Mouse (Mus musculus) limb, embryonic 15.5 days (tissue): ENCODE results near the gene Hils1. TPM values are rescaled to one million over a fixed set of nuclear protein-coding genes. Genes with fewer than 3 reads are reported as not detected.
A peak's percentile ranks its signal among the peaks of the same experiment; 100 is the strongest.
"Not testable (repeated sequence)": the region's sequence is repeated elsewhere in the genome, so short reads cannot be mapped to it uniquely, and the experiment has no call there.

Source experiments
- ATAC-seq: fragments of 200-750 bp; cut with Nextera tagmentation; 2 replicates; pipeline ENCODE4 v1.8.0; 2017; ENCODE audit warnings: low read depth, moderate TSS enrichment; ENCODE audit not compliant: insufficient number of reproducible peaks, low FRiP score, low TSS enrichment
- H3K27ac ChIP-seq: fragments of 300-500 bp; sonication (generic); 2 replicates; pipeline ENCODE4 v1.5.1; 2015; ENCODE audit warnings: moderate library complexity, mild to moderate bottlenecking, inconsistent platforms
- H3K27me3 ChIP-seq: fragments of 300-500 bp; sonication (generic); 2 replicates; pipeline ENCODE4 v1.6.1; 2015; ENCODE audit warnings: inconsistent platforms
- H3K36me3 ChIP-seq: fragments of 300-500 bp; sonication (generic); 2 replicates; pipeline ENCODE4 v1.6.1; 2015; ENCODE audit warnings: inconsistent platforms
- H3K4me1 ChIP-seq: fragments of 300-500 bp; sonication (generic); 2 replicates; pipeline ENCODE4 v1.6.1; 2015; ENCODE audit warnings: inconsistent platforms
- H3K4me2 ChIP-seq: fragments of 300-500 bp; sonication (generic); 2 replicates; pipeline ENCODE4 v1.6.1; 2015; ENCODE audit warnings: mild to moderate bottlenecking, inconsistent platforms
- H3K4me3 ChIP-seq: fragments of 300-500 bp; sonication (generic); 2 replicates; pipeline ENCODE4 v1.5.1; 2015; ENCODE audit warnings: mild to moderate bottlenecking, inconsistent platforms
- H3K9ac ChIP-seq: fragments of 300-500 bp; sonication (generic); 2 replicates; pipeline ENCODE4 v1.6.1; 2015; ENCODE audit warnings: inconsistent platforms
- H3K9me3 ChIP-seq: fragments of 300-500 bp; sonication (generic); 2 replicates; pipeline ENCODE4 v1.6.1; 2016; ENCODE audit warnings: inconsistent platforms
- WGBS: fragments of 180-500 bp; shearing (Covaris S2); methylation state at CpG from one replicate; pipeline ENCODE4 v1.1.7; 2015; 5-methylcytosine and 5-hydroxymethylcytosine counted together
- polyA plus RNA-seq: library from polyadenylated mRNA; unstranded; fragments of >200 nt; fragmentation: Nextera tagmentation; extraction: Ambion mirVana; gene quantifications from 2 replicates; pipeline ENCODE4 v1.2.1, GENCODE M21; 2015

Gene Hils1
- polyA plus RNA-seq, 1 experiment from 2014 or later = not detected

DNA sequence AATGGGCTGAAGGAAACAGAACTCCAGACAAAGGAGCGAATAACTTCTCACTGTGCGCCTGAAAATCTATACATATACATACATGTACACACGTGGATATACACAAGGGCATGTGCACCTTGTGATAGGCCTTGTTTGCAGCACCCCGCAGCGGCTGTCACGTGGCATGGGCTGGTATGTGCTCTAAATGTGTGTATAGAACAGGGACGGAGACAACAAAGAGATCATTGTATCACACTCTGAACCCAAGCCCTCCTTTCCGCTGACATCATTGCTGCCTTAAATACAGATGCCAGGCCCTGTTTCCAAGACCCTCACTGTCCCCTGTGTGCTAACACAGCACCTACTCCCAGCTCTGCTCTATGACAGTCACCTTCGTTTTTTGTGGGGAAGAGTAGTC lies 12.3 kb upstream of the Hils1 start:
- Histone ChIP-seq H3K4me1 (peaks cover 21% of the 10 kb centered on the region), H3K27me3 (no peaks in the 10 kb centered on the region), H3K27ac (peak overlapping the region; percentile 68), H3K9me3 (no peaks in the 10 kb centered on the region), H3K9ac (no peak overlapping the region), H3K36me3 (peaks cover 18% of the 10 kb centered on the region), H3K4me2 (no peak overlapping the region), H3K4me3 (peak overlapping the region; percentile 16; the same call in 1 of the 2 replicates)
- 69% methylated on average over 9 of the region's 9 CpGs for WGBS
- ATAC-seq = no peak

DNA sequence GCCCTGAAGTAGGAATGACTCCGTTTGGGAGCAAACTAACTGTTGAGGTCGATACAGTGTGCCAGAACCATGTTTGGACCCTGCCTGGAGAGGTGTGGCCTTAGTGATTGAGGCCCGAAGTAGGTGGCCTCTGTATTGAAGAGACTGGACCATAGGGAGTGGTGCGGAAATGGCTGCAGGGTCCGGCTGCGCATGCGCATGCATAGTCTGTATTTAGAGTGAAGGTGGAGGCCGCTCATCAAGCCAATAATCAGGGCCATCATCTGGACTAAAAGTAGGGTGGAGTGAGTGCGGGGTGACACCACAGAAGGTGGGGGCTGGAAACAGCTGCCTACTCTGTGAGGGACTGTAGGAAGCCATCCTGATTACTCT lies 9.7 kb upstream of the Hils1 start:
- peak overlapping the region; percentile 82 for H3K27ac ChIP-seq
- WGBS = 77% methylated on average over 9 of the region's 9 CpGs

DNA sequence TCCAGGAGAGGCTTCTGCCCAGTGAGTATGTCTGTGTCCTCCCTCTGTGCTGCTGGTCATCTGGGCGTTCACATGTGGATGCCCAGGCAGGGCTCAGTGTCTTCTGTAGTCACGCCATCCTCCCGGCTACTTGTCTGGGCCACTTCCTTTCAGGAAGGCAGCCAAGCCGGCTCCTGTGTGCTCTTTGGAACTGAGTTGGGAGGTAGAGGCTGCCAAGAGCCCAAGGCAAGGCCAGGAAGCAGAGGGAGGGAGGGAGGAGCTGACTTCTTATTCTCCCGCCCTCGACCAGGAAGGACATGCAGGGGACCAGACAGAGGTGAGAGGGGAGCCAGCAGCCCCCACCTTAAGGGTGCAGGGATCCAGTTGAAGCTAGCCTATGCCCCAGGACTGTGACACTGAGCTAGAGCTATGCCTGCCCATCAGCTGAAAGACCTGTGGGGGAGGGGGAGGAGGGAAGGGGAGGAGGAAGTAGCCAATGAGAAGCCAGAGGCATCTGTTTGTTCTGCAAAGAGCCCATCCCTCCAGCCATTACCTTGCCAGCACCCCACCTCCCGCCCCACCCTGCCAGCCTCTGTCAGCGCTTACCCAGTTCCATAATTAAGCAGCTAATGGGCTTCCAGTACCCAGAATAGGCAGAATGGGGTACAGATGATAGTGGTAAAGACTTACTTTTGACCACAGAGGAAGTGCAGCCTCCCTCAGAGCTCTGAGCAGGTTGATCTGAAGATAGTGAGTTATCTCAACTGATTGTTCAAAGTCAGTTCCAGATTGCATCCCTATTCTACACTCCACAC lies 9.1 kb upstream of the Hils1 start:
- H3K9me3 ChIP-seq = no peaks in the 10 kb centered on the region
- no peaks in the 10 kb centered on the region for H3K27me3 ChIP-seq
- H3K4me1 ChIP-seq = peaks cover 19% of the 10 kb centered on the region
- H3K4me3 ChIP-seq = no peak overlapping the region
- H3K27ac ChIP-seq = peak overlapping the region; percentile 82
- no peak overlapping the region for H3K9ac ChIP-seq
- WGBS = 15% methylated on average over 8 of the region's 8 CpGs
- H3K4me2 ChIP-seq = peak overlapping the region; percentile 17; the same call in 1 of the 2 replicates
- no peaks in the 10 kb centered on the region for H3K36me3 ChIP-seq
- ATAC-seq = peak; percentile 56

More for the DNA sequence above, 9.7 kb upstream of the Hils1 start:
- H3K36me3 ChIP-seq = no peaks in the 10 kb centered on the region
- H3K9ac ChIP-seq = no peak overlapping the region
- H3K9me3 ChIP-seq = no peaks in the 10 kb centered on the region
- 0 out of 2 replicates have a peak overlapping the region, but pooled peaks have one; percentile 17 for H3K4me2 ChIP-seq
- no peaks in the 10 kb centered on the region for H3K27me3 ChIP-seq
- no peak overlapping the region for H3K4me3 ChIP-seq
- H3K4me1 ChIP-seq = peaks cover 18% of the 10 kb centered on the region
- ATAC-seq = no peak

DNA sequence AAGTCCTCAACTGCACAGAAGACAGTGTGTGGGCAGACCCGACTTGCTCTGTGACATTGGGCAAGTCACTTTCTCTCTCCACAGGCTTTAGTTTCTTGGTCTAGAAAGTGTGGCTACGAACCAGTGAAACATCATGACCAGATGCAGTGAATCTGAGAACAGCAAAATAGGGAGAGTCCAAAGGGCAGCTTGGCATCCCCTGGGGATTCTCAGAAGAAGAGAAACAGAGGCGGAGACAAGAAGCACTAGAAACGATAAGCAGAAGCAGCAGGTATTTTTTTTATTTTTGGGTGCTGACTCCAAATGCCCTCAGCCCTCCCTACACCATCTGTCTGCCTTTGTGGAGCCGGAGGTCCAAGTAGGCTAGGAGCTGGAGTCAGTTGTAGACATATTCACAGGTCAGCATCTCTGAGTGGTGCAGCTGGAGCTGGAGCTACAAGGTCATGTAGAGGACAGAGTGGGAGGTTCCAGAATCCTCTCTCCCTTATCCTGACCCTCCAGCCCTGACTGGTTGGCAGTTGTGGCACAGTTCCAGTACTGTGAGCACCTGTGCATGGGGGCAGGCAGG lies 4.8 kb upstream of the Hils1 start:
- H3K27ac ChIP-seq = no peak overlapping the region
- H3K4me1 ChIP-seq = peaks cover 23% of the 10 kb centered on the region
- WGBS = 73% methylated on average over 5 of the region's 5 CpGs
- no peak overlapping the region for H3K4me2 ChIP-seq
- H3K4me3 ChIP-seq = no peak overlapping the region
- no peaks in the 10 kb centered on the region for H3K36me3 ChIP-seq
- H3K27me3 ChIP-seq = no peaks in the 10 kb centered on the region
- H3K9ac ChIP-seq = no peak overlapping the region
- ATAC-seq = no peak
- H3K9me3 ChIP-seq = no peaks in the 10 kb centered on the region

DNA sequence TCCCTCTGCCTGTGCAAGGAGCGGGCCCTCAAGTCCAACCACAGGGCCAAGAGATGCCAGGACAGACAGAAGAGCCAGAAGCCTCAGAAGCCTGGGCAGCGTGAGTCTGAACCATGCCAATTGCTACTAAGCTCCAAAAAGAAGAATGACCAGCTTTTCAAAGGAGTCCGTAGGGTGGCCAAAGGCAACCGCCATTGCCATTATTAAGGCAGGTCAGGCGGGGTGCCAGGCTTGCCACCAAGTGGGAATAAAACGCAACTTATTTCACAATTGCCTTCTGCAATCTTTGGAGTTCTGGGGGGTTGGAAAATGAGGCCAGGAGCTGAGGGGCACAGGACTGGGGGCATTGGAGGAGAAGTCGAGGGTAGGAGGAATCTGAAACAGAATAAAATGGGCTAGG lies 794 bp downstream of the Hils1 start:
- Histone ChIP-seq H3K9ac (no peak overlapping the region), H3K27ac (no peak overlapping the region), H3K36me3 (no peaks in the 10 kb centered on the region), H3K9me3 (no peaks in the 10 kb centered on the region), H3K4me1 (peaks cover 11% of the 10 kb centered on the region; the same call in 1 of the 2 replicates), H3K4me3 (no peak overlapping the region), H3K27me3 (no peaks in the 10 kb centered on the region), H3K4me2 (no peak overlapping the region)
- ATAC-seq = no peak
- 72% methylated on average over 7 of the region's 7 CpGs for WGBS

- H3K9me3 ChIP-seq, H3K4me1 ChIP-seq, H3K27me3 ChIP-seq, H3K36me3 ChIP-seq, H3K27ac ChIP-seq, H3K4me2 ChIP-seq, ATAC-seq, H3K9ac ChIP-seq, H3K4me3 ChIP-seq: not testable (repeated sequence)
- WGBS = 90% methylated on average over 4 of the region's 4 CpGs
These were observed 2.3 kb downstream of the Hils1 start for GRCm38 (mm10) chr11:94969709-94970108.

DNA sequence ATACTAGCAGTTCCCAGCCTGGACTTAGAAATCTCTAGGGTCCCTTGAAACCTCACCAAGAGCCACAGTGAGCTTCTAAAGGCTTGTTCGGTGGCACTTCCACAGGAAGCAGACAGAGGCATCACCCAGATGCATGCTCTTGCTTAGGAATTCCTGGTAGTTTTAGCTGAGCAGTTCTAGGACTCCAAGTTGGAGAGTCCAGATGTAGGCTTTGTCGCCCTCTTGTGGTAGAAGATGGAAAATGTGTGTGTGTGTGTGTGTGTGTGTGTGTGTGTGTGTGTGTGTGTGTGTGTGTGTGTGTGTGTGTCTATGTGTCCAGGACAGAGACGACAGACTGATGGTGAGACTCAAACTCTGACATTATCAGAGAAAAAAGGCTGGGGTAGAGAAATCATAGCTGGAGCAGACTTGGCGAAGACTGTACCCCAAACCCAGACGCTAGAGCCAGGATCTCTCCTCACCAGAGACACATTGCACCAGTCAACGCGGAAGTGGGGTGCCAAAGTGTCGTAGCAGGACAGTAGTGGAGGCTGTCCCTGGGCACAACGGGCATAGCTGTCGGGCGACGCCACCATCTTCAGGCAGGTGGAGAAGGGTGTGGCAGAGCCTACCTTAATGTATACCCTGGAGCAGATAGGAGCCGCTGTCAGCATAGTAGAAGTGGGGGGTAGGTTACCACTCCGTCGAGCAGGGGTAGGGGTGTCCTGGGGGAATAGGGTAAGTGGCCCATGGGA lies 3.0 kb downstream of the Hils1 start:
- Histone ChIP-seq H3K4me1 (0 out of 2 replicates have a peak, but pooled peaks cover 5% of the 10 kb centered on the region), H3K27ac (no peak overlapping the region), H3K36me3 (no peaks in the 10 kb centered on the region), H3K27me3 (no peaks in the 10 kb centered on the region), H3K4me2 (no peak overlapping the region), H3K9me3 (no peaks in the 10 kb centered on the region), H3K4me3 (no peak overlapping the region), H3K9ac (no peak overlapping the region)
- ATAC-seq = no peak
- 59% methylated on average over 15 of the region's 15 CpGs for WGBS

GRCm38 (mm10) chr11:94971895-94972615 lies 4.7 kb downstream of the Hils1 start:
- 0 out of 2 replicates have a peak, but pooled peaks cover 5% of the 10 kb centered on the region for H3K4me1 ChIP-seq
- H3K4me2 ChIP-seq = no peak overlapping the region
- no peaks in the 10 kb centered on the region for H3K27me3 ChIP-seq
- H3K9ac ChIP-seq = no peak overlapping the region
- H3K9me3 ChIP-seq = no peaks in the 10 kb centered on the region
- WGBS = 61% methylated on average over 16 of the region's 16 CpGs
- ATAC-seq = no peak
- no peaks in the 10 kb centered on the region for H3K36me3 ChIP-seq
- no peak overlapping the region for H3K27ac ChIP-seq
- no peak overlapping the region for H3K4me3 ChIP-seq

GRCm38 (mm10) chr11:94972887-94973286 lies 5.5 kb downstream of the Hils1 start:
- WGBS = 51% methylated on average over 5 of the region's 5 CpGs
- Histone ChIP-seq H3K27me3 (no peaks in the 10 kb centered on the region), H3K9ac (no peak overlapping the region), H3K4me2 (no peak overlapping the region), H3K27ac (no peak overlapping the region), H3K9me3 (no peaks in the 10 kb centered on the region), H3K4me1 (0 out of 2 replicates have a peak, but pooled peaks cover 5% of the 10 kb centered on the region), H3K36me3 (no peaks in the 10 kb centered on the region), H3K4me3 (peak overlapping the region; percentile 8)
- ATAC-seq = no peak

GRCm38 (mm10) chr11:94973313-94973712 lies 5.9 kb downstream of the Hils1 start:
- peak overlapping the region; percentile 8 for H3K4me3 ChIP-seq
- ATAC-seq = 0 out of 2 replicates have a peak, but pooled peaks have one; percentile 47
- no peaks in the 10 kb centered on the region for H3K36me3 ChIP-seq
- 0 out of 2 replicates have a peak, but pooled peaks cover 5% of the 10 kb centered on the region for H3K4me1 ChIP-seq
- no peak overlapping the region for H3K4me2 ChIP-seq
- WGBS = 44% methylated on average over 4 of the region's 4 CpGs
- H3K9me3 ChIP-seq = no peaks in the 10 kb centered on the region
- H3K27ac ChIP-seq = no peak overlapping the region
- no peaks in the 10 kb centered on the region for H3K27me3 ChIP-seq
- no peak overlapping the region for H3K9ac ChIP-seq

GRCm38 (mm10) chr11:94974951-94975350 lies 7.6 kb downstream of the Hils1 start:
- Histone ChIP-seq H3K9me3 (no peaks in the 10 kb centered on the region), H3K4me3 (no peak overlapping the region), H3K27ac (no peak overlapping the region), H3K9ac (no peak overlapping the region), H3K4me2 (no peak overlapping the region), H3K4me1 (peaks cover 16% of the 10 kb centered on the region), H3K27me3 (no peaks in the 10 kb centered on the region), H3K36me3 (no peaks in the 10 kb centered on the region)
- no peak for ATAC-seq
- 69% methylated on average over 2 of the region's 2 CpGs for WGBS
